Mouse (Mus musculus): ENCODE results near the gene Lamp1.

DNA sequence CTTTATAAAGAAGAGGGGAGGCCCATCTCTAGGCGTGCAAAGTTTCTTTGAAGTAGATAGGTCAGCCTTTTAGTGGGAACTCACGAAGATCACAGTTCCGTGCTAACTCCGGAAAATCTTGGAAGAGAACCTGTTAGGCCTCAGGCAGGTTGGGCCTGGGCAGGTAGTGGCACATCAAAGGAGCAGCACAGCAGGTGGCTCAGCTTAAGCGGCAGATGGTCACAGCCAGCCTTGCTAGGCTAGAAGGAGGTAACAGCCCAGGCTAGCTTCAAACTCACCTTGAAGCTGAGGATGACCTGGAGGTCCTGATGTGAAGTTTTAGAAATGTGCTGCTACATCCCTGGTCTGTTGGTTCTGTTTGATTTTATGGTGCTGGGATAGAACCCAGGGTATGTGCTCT lies 9.1 kb upstream of the Lamp1 start:
- TF ChIP-seq CTCF (IDR thresholded peaks at IDR 0.05; ENCODE audit: borderline replicate concordance, insufficient read depth, low read length) = no peak
- TF ChIP-seq POLR2A (IDR thresholded peaks at IDR 0.05; ENCODE audit: low read depth, low read length) = no peak
